Mouse (Mus musculus) lung, postnatal 0 days (tissue): ENCODE results near the gene Vps37b. TPM values are rescaled to one million over a fixed set of nuclear protein-coding genes. Genes with fewer than 3 reads are reported as not detected.

Source experiments
- ATAC-seq: fragments of 200-750 bp; cut with Nextera tagmentation; 2 replicates; pipeline ENCODE4 v1.8.0; 2017; ENCODE audit warnings: moderate library complexity
- DNase-seq: peaks from one replicate; pipeline ENCODE4 v3.0.0-alpha.2; 2016; ENCODE audit warnings: low spot score
- H3K27ac ChIP-seq: fragments of 300-500 bp; sonication (generic); 2 replicates; pipeline ENCODE4 v1.5.1; 2014; ENCODE audit warnings: antibody characterized with exemption, mild to moderate bottlenecking, low read length, mixed read lengths
- H3K27me3 ChIP-seq: fragments of 300-500 bp; sonication (generic); replicated peaks from 2 replicates; pipeline ENCODE4 v1.6.1; 2014; ENCODE audit warnings: low read length, mixed read lengths; ENCODE audit not compliant: insufficient read depth
- H3K36me3 ChIP-seq: fragments of 300-500 bp; sonication (generic); 2 replicates; pipeline ENCODE4 v1.6.1; 2014; ENCODE audit warnings: low read length, mixed read lengths; ENCODE audit not compliant: insufficient read depth
- H3K4me1 ChIP-seq: fragments of 300-500 bp; sonication (generic); 2 replicates; pipeline ENCODE4 v1.6.1; 2014; ENCODE audit warnings: antibody characterized with exemption, low read depth, low read length, mixed read lengths; ENCODE audit not compliant: insufficient read depth
- H3K4me2 ChIP-seq: fragments of 300-500 bp; sonication (generic); replicated peaks from 2 replicates; pipeline ENCODE4 v1.6.1; 2014; ENCODE audit warnings: low read depth, mild to moderate bottlenecking, low read length, moderate library complexity, mixed read lengths
- H3K4me3 ChIP-seq: fragments of 300-500 bp; sonication (generic); 2 replicates; pipeline ENCODE4 v1.5.1; 2014; ENCODE audit warnings: low read depth, low read length
- H3K9ac ChIP-seq: fragments of 300-500 bp; sonication (generic); replicated peaks from 2 replicates; pipeline ENCODE4 v1.6.1; 2014; ENCODE audit warnings: low read depth, mild to moderate bottlenecking
- H3K9me3 ChIP-seq: fragments of 300-500 bp; sonication (generic); 2 replicates; pipeline ENCODE4 v1.6.1; 2016; ENCODE audit warnings: low read length, mixed read lengths
- CTCF ChIP-seq: IDR thresholded peaks from 2 replicates; pipeline ENCODE4 v1.5.1; 2016; ENCODE audit warnings: antibody characterized with exemption, mild to moderate bottlenecking
- EP300 ChIP-seq: IDR thresholded peaks from 2 replicates; pipeline ENCODE4 v1.6.1; 2016; ENCODE audit warnings: antibody characterized with exemption, mild to moderate bottlenecking, control low read depth
- WGBS: fragments of 180-500 bp; shearing (Covaris S2); extraction: QIAGEN DNeasy Blood & Tissue Kit; methylation state at CpG from one replicate; pipeline ENCODE4 v1.1.7; 2014; 5-methylcytosine and 5-hydroxymethylcytosine counted together
- polyA plus RNA-seq: library from polyadenylated mRNA; unstranded; fragments of >200 nt; fragmentation: Nextera tagmentation; extraction: Ambion mirVana; gene quantifications from 2 replicates; pipeline ENCODE4 v1.2.1, GENCODE M21; 2015

Gene Vps37b
- polyA plus RNA-seq, 1 experiment from 2014 or later, result 28.5 TPM

- Histone ChIP-seq H3K4me3 (no peak overlapping the region), H3K9ac (no peak overlapping the region), H3K27me3 (no peaks in the 10 kb centered on the region), H3K4me2 (no peak overlapping the region), H3K36me3 (no peaks in the 10 kb centered on the region), H3K27ac (peak overlapping the region; percentile 75), H3K4me1 (peaks cover 45% of the 10 kb centered on the region; the same call in 1 of the 2 replicates), H3K9me3 (no peaks in the 10 kb centered on the region)
- peak; percentile 48 for ATAC-seq
- TF ChIP-seq CTCF, result peak; percentile 13; the same call in 1 of the 2 replicates
- TF ChIP-seq EP300, result peak; percentile 38; the same call in 1 of the 2 replicates
- DNase-seq, result peak; percentile 93
- WGBS, result 45% methylated on average over 11 of the region's 11 CpGs
Observed at GRCm38 (mm10) chr5:124021148-124021547, 10.9 kb downstream of the Vps37b start.

- ATAC-seq, result peak; percentile 57
- Histone ChIP-seq H3K9ac (no peak overlapping the region), H3K4me2 (no peak overlapping the region), H3K27me3 (no peaks in the 10 kb centered on the region), H3K4me1 (peaks cover 40% of the 10 kb centered on the region; the same call in 1 of the 2 replicates), H3K27ac (peak overlapping the region; percentile 75), H3K4me3 (no peak overlapping the region), H3K9me3 (no peaks in the 10 kb centered on the region), H3K36me3 (no peaks in the 10 kb centered on the region)
- WGBS, result 27% methylated on average over 12 of the region's 12 CpGs
- DNase-seq, result peak; percentile 91
- TF ChIP-seq EP300 (peak; percentile 79), CTCF (no peak)
Observed at GRCm38 (mm10) chr5:124019348-124020216, 12.5 kb downstream of the Vps37b start.

GRCm38 (mm10) chr5:124018651-124019050 lies 13.4 kb downstream of the Vps37b start:
- H3K9ac ChIP-seq, result no peak overlapping the region
- H3K4me1 ChIP-seq, result peaks cover 41% of the 10 kb centered on the region; the same call in 1 of the 2 replicates
- no peak overlapping the region for H3K4me3 ChIP-seq
- DNase-seq, result no peak
- no peaks in the 10 kb centered on the region for H3K36me3 ChIP-seq
- 73% methylated on average over 9 of the region's 9 CpGs for WGBS
- H3K27me3 ChIP-seq, result no peaks in the 10 kb centered on the region
- H3K9me3 ChIP-seq, result no peaks in the 10 kb centered on the region
- no peak for ATAC-seq
- H3K4me2 ChIP-seq, result no peak overlapping the region
- TF ChIP-seq CTCF (no peak), EP300 (no peak)
- peak overlapping the region; percentile 75 for H3K27ac ChIP-seq

- Histone ChIP-seq H3K4me1 (peaks cover 47% of the 10 kb centered on the region; the same call in 1 of the 2 replicates), H3K27ac (no peak overlapping the region), H3K9ac (no peak overlapping the region), H3K4me2 (no peak overlapping the region), H3K9me3 (no peaks in the 10 kb centered on the region), H3K36me3 (no peaks in the 10 kb centered on the region), H3K4me3 (no peak overlapping the region), H3K27me3 (no peaks in the 10 kb centered on the region)
- WGBS, result 59% methylated on average over 9 of the region's 9 CpGs
- DNase-seq (no peak), ATAC-seq (no peak)
- TF ChIP-seq CTCF (no peak), EP300 (no peak)
Observed at GRCm38 (mm10) chr5:124017941-124018340, 14.1 kb downstream of the Vps37b start.

GRCm38 (mm10) chr5:124016291-124016821 lies 15.7 kb downstream of the Vps37b start:
- peak overlapping the region; percentile 54 for H3K27ac ChIP-seq
- no peaks in the 10 kb centered on the region for H3K36me3 ChIP-seq
- no peak overlapping the region for H3K4me2 ChIP-seq
- no peaks in the 10 kb centered on the region for H3K27me3 ChIP-seq
- H3K9ac ChIP-seq, result no peak overlapping the region
- ATAC-seq, result peak; percentile 63
- 64% methylated on average over 7 of the region's 7 CpGs for WGBS
- H3K4me1 ChIP-seq, result peaks cover 56% of the 10 kb centered on the region; the same call in 1 of the 2 replicates
- peak; percentile 78 for DNase-seq
- H3K4me3 ChIP-seq, result no peak overlapping the region
- H3K9me3 ChIP-seq, result no peaks in the 10 kb centered on the region
- TF ChIP-seq CTCF (no peak), EP300 (peak; percentile 51)

- no peaks in the 10 kb centered on the region for H3K27me3 ChIP-seq
- H3K27ac ChIP-seq, result peak overlapping the region; percentile 38; the same call in 1 of the 2 replicates
- no peaks in the 10 kb centered on the region for H3K36me3 ChIP-seq
- H3K9me3 ChIP-seq, result no peaks in the 10 kb centered on the region
- no peak overlapping the region for H3K4me2 ChIP-seq
- no peak overlapping the region for H3K9ac ChIP-seq
- DNase-seq (no peak), ATAC-seq (no peak)
- no peak overlapping the region for H3K4me3 ChIP-seq
- no peak for TF ChIP-seq EP300
- no peak for TF ChIP-seq CTCF
- H3K4me1 ChIP-seq, result peaks cover 58% of the 10 kb centered on the region; the same call in 1 of the 2 replicates
- WGBS, result 91% methylated on average over 2 of the region's 2 CpGs
Observed at GRCm38 (mm10) chr5:124015727-124016126, 16.3 kb downstream of the Vps37b start.
